Mouse (Mus musculus) kidney, embryonic 15.5 days (tissue): ENCODE data around the gene Lrguk. TPM values are rescaled to one million over a fixed set of nuclear protein-coding genes. Genes with fewer than 3 reads are reported as not detected.
A peak's percentile ranks its signal among the peaks of the same experiment; 100 is the strongest.

ENCODE experiments used
- ATAC-seq: fragments of 200-750 bp; cut with Nextera tagmentation; replicated peaks from 2 replicates; pipeline ENCODE4 v1.8.0; 2017; ENCODE audit warnings: moderate TSS enrichment; ENCODE audit not compliant: low FRiP score
- H3K27ac ChIP-seq: fragments of 300-500 bp; sonication (generic); 2 replicates; pipeline ENCODE4 v1.5.1; 2015; ENCODE audit warnings: mild to moderate bottlenecking, inconsistent platforms
- H3K27me3 ChIP-seq: fragments of 300-500 bp; sonication (generic); 2 replicates; pipeline ENCODE4 v1.6.1; 2015; ENCODE audit warnings: inconsistent platforms
- H3K36me3 ChIP-seq: fragments of 300-500 bp; sonication (generic); 2 replicates; pipeline ENCODE4 v1.6.1; 2015; ENCODE audit warnings: inconsistent platforms
- H3K4me1 ChIP-seq: fragments of 300-500 bp; sonication (generic); 2 replicates; pipeline ENCODE4 v1.6.1; 2015; ENCODE audit warnings: inconsistent platforms
- H3K4me2 ChIP-seq: fragments of 300-500 bp; sonication (generic); 2 replicates; pipeline ENCODE4 v1.6.1; 2015; ENCODE audit warnings: moderate library complexity, mild to moderate bottlenecking, inconsistent platforms
- H3K4me3 ChIP-seq: fragments of 300-500 bp; sonication (generic); replicated peaks from 2 replicates; pipeline ENCODE4 v1.5.1; 2015; ENCODE audit warnings: mild to moderate bottlenecking, inconsistent platforms
- H3K9ac ChIP-seq: fragments of 300-500 bp; sonication (generic); 2 replicates; pipeline ENCODE4 v1.6.1; 2015; ENCODE audit warnings: mild to moderate bottlenecking, inconsistent platforms
- H3K9me3 ChIP-seq: fragments of 300-500 bp; sonication (generic); replicated peaks from 2 replicates; pipeline ENCODE4 v1.6.1; 2016; ENCODE audit warnings: inconsistent platforms
- WGBS: fragments of 180-500 bp; shearing (Covaris S2); methylation state at CpG from one replicate; pipeline ENCODE4 v1.1.7; 2015; ENCODE audit warnings: mixed read lengths; 5-methylcytosine and 5-hydroxymethylcytosine counted together
- polyA plus RNA-seq: library from polyadenylated mRNA; unstranded; fragments of >200 nt; fragmentation: Nextera tagmentation; extraction: Ambion mirVana; gene quantifications from 2 replicates; pipeline ENCODE4 v1.2.1, GENCODE M21; 2015

The Lrguk gene
- polyA plus RNA-seq, result 1.1 and 1.3 TPM in 2 replicates

GRCm38 (mm10) chr6:34028933-34029745, at the start of gene Lrguk:
Gene Lrguk, plus strand, starts transcription at chr6:34029448.
- ATAC-seq, result peak; percentile 96
- H3K36me3 ChIP-seq, result no peaks in the 10 kb centered on the region
- 0 out of 2 replicates have a peak, but pooled peaks cover 3% of the 10 kb centered on the region for H3K27me3 ChIP-seq
- peaks cover 12% of the 10 kb centered on the region for H3K4me1 ChIP-seq
- H3K27ac ChIP-seq, result peak within 1 kb of the TSS; percentile 52
- H3K9me3 ChIP-seq, result no peaks in the 10 kb centered on the region
- H3K4me2 ChIP-seq, result peak within 1 kb of the TSS; percentile 89
- peak within 1 kb of the TSS; percentile 53 for H3K9ac ChIP-seq
- 3% methylated on average over 31 of the region's 32 CpGs for WGBS
- H3K4me3 ChIP-seq, result peak within 1 kb of the TSS; percentile 63

DNA sequence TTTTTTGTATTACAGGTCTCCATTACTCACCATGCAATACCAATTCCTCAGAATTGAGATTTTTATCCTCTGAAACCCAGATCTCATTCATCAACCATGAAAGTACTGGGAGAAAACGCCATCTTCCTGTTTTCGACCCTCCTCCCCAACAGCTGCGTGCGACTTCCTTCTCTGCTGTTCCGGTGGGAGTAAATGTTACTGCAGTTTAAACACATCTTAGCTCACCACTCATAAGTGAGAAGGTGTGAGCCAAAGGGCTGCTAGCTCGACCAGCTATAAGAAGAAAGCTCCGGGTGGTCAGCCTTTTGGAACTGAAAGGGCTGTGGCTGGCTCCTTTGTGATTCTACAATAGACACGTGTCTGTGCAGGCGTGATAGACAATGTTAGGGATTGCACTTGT, 46.5 kb upstream of the Lrguk start:
- Histone ChIP-seq H3K27me3 (no peaks in the 10 kb centered on the region), H3K4me1 (no peaks in the 10 kb centered on the region), H3K4me2 (no peak overlapping the region), H3K27ac (no peak overlapping the region), H3K9ac (no peak overlapping the region), H3K36me3 (no peaks in the 10 kb centered on the region), H3K4me3 (no peak overlapping the region), H3K9me3 (no peaks in the 10 kb centered on the region)
- WGBS, result 75% methylated on average over 9 of the region's 9 CpGs
- no peak for ATAC-seq

DNA sequence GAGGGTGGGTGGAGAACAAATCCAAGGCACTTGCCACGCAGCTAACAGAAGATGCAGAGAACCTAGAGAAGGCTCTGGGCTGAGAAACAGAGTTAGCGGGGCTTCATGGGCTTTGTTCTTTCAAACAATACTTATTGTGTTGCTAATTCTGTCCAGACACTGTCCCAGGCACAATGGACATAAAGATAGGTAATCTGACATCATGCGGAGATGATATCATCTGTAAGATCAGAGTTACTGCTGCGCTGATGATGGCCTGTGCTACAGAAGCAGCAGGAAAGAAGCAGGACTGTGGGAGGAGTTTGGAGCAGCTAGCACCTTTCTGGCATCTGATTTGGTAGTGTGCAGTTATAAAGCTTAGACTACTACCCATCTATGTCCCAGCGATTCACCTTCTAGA, 42.1 kb upstream of the Lrguk start:
- H3K36me3 ChIP-seq, result no peaks in the 10 kb centered on the region
- H3K27ac ChIP-seq, result no peak overlapping the region
- no peak overlapping the region for H3K4me3 ChIP-seq
- 72% methylated on average over 5 of the region's 5 CpGs for WGBS
- no peaks in the 10 kb centered on the region for H3K9me3 ChIP-seq
- H3K9ac ChIP-seq, result no peak overlapping the region
- no peak overlapping the region for H3K4me2 ChIP-seq
- no peaks in the 10 kb centered on the region for H3K4me1 ChIP-seq
- H3K27me3 ChIP-seq, result no peaks in the 10 kb centered on the region
- no peak for ATAC-seq

DNA sequence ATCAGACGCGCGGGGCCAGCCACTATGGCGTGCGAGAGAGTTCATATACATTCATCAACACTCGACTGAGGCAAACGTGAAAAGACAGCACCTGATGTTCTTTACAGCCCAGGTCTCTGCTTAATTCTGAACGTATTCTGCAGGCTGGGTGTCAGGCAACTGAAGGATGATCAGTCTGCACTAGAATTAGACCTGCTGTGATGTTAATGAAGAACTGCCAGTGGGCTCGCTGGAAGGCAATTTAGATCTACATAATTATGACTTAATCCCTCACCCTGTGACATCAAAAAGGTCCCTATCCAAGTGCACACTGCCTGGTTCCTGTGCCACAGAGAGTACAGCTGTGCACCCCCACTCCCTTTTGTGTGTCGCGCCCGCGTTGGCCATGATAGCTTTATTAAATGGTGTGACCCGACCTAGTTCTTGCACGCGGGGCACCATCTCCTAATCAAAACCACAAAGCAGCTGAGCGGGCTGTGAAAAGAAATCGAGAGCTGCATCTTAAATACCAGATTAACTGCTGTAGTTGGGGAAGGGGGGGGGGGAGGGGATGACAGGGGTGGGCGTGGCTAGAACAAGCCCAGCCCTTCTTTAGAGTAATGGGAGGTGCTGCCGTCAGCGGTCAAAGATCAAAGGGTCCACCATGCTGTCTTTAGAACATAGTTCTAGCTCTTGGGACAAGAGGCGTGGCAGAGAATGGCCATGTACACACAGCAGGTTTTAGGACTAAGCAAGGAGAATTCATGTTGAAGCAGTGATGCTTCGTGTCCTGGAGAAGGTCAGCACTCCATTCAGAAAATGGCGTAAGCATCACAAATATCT, 36.8 kb upstream of the Lrguk start:
- Histone ChIP-seq H3K36me3 (no peaks in the 10 kb centered on the region), H3K4me3 (no peak overlapping the region), H3K27me3 (no peaks in the 10 kb centered on the region), H3K4me2 (no peak overlapping the region), H3K9ac (no peak overlapping the region), H3K27ac (no peak overlapping the region), H3K4me1 (no peaks in the 10 kb centered on the region), H3K9me3 (no peaks in the 10 kb centered on the region)
- WGBS, result 48% methylated on average over 24 of the region's 24 CpGs
- no peak for ATAC-seq

DNA sequence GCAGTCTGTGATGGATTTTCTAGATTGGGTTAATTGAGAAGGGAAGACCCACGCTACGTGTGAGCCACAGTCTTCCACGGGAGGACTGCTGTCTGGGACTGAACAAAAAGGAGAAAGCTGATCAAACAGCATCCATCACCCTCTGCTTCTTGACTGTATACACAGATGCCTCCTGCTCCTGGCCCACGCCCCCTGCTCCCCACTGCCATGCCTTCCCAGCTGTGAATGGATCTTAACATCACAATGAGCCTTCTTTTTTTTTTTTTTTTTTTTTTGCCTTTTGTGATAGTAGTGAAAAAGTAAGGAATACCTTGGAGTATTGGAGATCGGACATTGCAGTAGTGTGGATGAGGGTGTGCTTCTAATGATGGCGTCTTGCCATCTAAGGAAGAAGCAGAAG, 35.4 kb upstream of the Lrguk start:
- no peak for ATAC-seq
- no peak overlapping the region for H3K4me2 ChIP-seq
- WGBS, result 78% methylated on average over 6 of the region's 6 CpGs
- peaks cover 2% of the 10 kb centered on the region; the same call in 1 of the 2 replicates for H3K4me1 ChIP-seq
- H3K36me3 ChIP-seq, result no peaks in the 10 kb centered on the region
- H3K9ac ChIP-seq, result no peak overlapping the region
- no peaks in the 10 kb centered on the region for H3K27me3 ChIP-seq
- no peak overlapping the region for H3K4me3 ChIP-seq
- no peak overlapping the region for H3K27ac ChIP-seq
- H3K9me3 ChIP-seq, result no peaks in the 10 kb centered on the region

- Histone ChIP-seq H3K27ac (no peak overlapping the region), H3K4me1 (peaks cover 4% of the 10 kb centered on the region; the same call in 1 of the 2 replicates), H3K9me3 (no peaks in the 10 kb centered on the region), H3K36me3 (no peaks in the 10 kb centered on the region), H3K4me2 (no peak overlapping the region), H3K27me3 (no peaks in the 10 kb centered on the region), H3K4me3 (no peak overlapping the region), H3K9ac (no peak overlapping the region)
- peak; percentile 84 for ATAC-seq
- WGBS, result 36% methylated on average over 4 of the region's 4 CpGs
These were observed 30.7 kb upstream of the Lrguk start for GRCm38 (mm10) chr6:33998590-33998989.

DNA sequence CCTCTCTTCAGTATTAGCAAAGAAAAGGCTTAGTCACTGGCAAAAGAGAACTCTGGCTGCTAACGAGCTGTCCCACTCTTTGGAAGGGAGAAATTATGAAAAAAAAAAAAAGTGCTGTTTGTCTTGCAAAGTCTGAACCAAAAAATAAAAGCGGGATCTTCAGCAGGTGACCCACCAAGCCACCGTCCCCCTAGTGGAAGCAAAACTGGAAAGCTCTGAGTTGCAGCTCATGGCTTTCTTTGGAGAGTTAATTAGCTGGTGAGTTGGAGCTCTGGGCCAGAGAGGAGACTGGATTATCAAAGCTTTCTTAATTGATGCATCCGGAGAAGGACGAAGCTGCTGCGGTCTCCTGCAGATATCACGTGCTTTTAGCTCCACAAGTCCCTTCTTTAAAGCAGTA, 29.7 kb upstream of the Lrguk start:
- Histone ChIP-seq H3K4me1 (peaks cover 4% of the 10 kb centered on the region; the same call in 1 of the 2 replicates), H3K4me2 (no peak overlapping the region), H3K4me3 (no peak overlapping the region), H3K9me3 (no peaks in the 10 kb centered on the region), H3K27ac (no peak overlapping the region), H3K27me3 (no peaks in the 10 kb centered on the region), H3K36me3 (no peaks in the 10 kb centered on the region), H3K9ac (no peak overlapping the region)
- ATAC-seq, result no peak
- WGBS, result 36% methylated on average over 7 of the region's 7 CpGs

GRCm38 (mm10) chr6:34000644-34001043, 28.6 kb upstream of the Lrguk start:
- no peaks in the 10 kb centered on the region for H3K9me3 ChIP-seq
- WGBS, result 82% methylated on average over 7 of the region's 7 CpGs
- no peak for ATAC-seq
- H3K4me2 ChIP-seq, result no peak overlapping the region
- H3K36me3 ChIP-seq, result no peaks in the 10 kb centered on the region
- no peak overlapping the region for H3K27ac ChIP-seq
- H3K9ac ChIP-seq, result no peak overlapping the region
- peaks cover 4% of the 10 kb centered on the region; the same call in 1 of the 2 replicates for H3K4me1 ChIP-seq
- H3K27me3 ChIP-seq, result no peaks in the 10 kb centered on the region
- H3K4me3 ChIP-seq, result no peak overlapping the region

DNA sequence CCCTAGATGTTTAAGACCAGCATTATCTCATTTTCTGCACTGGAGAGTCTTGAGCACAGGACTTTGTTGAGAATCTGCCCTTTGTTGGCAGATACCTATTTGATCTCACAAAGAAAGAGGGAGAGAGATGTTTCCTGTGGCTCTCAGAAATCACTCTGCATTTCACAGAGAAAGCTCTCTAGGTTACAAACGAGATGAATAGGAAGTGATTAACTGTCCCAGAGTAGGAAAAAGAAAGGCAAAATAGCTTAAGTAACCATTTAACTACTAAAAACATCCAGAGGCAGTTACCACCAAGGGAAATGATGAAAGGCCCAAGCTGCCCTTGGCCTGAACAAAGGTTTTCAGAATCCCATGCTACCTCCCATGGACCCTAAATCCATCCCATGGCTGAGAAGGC, 26.2 kb upstream of the Lrguk start:
- no peak overlapping the region for H3K4me3 ChIP-seq
- H3K9ac ChIP-seq, result no peak overlapping the region
- H3K9me3 ChIP-seq, result no peaks in the 10 kb centered on the region
- 20% methylated on average over 1 of the region's 1 CpGs for WGBS
- no peaks in the 10 kb centered on the region for H3K36me3 ChIP-seq
- H3K27me3 ChIP-seq, result no peaks in the 10 kb centered on the region
- H3K27ac ChIP-seq, result no peak overlapping the region
- peaks cover 4% of the 10 kb centered on the region; the same call in 1 of the 2 replicates for H3K4me1 ChIP-seq
- ATAC-seq, result no peak
- no peak overlapping the region for H3K4me2 ChIP-seq

DNA sequence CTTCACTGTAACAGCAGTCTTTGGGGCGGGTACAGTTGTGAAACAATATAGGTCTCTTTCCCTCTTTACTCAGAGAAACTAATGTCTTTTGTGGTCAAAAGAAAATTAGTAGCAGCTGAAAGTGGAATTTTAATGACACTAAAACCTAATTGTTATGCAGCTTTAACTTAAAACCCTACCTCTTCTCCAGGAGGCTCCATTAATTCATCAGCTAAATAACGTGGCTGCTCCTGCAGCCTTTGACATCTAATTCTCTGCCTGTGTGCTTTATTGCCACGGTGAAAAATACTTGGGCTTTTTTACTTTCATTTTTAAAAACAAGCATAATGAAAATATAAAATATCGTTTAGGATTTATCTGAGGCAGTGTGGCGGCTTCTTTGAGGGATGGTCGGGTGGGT, 15.8 kb upstream of the Lrguk start:
- no peak for ATAC-seq
- Histone ChIP-seq H3K4me2 (no peak overlapping the region), H3K9me3 (no peaks in the 10 kb centered on the region), H3K36me3 (no peaks in the 10 kb centered on the region), H3K27ac (no peak overlapping the region), H3K9ac (no peak overlapping the region), H3K4me1 (no peaks in the 10 kb centered on the region), H3K27me3 (no peaks in the 10 kb centered on the region), H3K4me3 (no peak overlapping the region)
- WGBS, result 74% methylated on average over 6 of the region's 6 CpGs

DNA sequence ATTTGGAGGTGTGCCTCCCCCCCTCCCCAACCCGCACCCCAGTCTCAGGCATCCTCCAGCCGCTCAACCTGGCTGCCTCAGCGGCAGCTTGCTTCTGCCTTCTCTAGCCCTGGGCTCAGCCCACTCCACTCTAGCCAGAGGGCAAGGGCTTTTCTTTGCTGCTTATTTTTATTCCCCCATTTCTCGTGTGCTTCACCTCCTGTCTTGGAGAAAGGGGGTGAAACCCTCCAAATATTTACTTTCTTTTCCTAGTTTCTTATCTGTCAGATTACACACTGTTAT, 439 bp downstream of the Lrguk start:
- H3K9me3 ChIP-seq, result no peaks in the 10 kb centered on the region
- 0 out of 2 replicates have a peak, but pooled peaks cover 3% of the 10 kb centered on the region for H3K27me3 ChIP-seq
- H3K9ac ChIP-seq, result peak overlapping the region; percentile 53
- H3K27ac ChIP-seq, result no peak overlapping the region
- 2% methylated on average over 4 of the region's 4 CpGs for WGBS
- peak overlapping the region; percentile 63 for H3K4me3 ChIP-seq
- H3K36me3 ChIP-seq, result no peaks in the 10 kb centered on the region
- ATAC-seq, result peak; percentile 87
- peak overlapping the region; percentile 89 for H3K4me2 ChIP-seq
- H3K4me1 ChIP-seq, result peaks cover 17% of the 10 kb centered on the region

- Histone ChIP-seq H3K9me3 (no peaks in the 10 kb centered on the region), H3K27ac (no peak overlapping the region), H3K4me2 (no peak overlapping the region), H3K9ac (no peak overlapping the region), H3K36me3 (no peaks in the 10 kb centered on the region), H3K4me3 (no peak overlapping the region), H3K4me1 (peaks cover 23% of the 10 kb centered on the region), H3K27me3 (0 out of 2 replicates have a peak, but pooled peaks cover 3% of the 10 kb centered on the region)
- no peak for ATAC-seq
- WGBS, result 38% methylated on average over 3 of the region's 3 CpGs
These were observed 4.8 kb downstream of the Lrguk start for GRCm38 (mm10) chr6:34034096-34034495.
